Mouse (Mus musculus) hindbrain, embryonic 10.5 days (tissue): ENCODE results near the gene Zdhhc24. TPM values are rescaled to one million over a fixed set of nuclear protein-coding genes. Genes with fewer than 3 reads are reported as not detected.
A peak's percentile ranks its signal among the peaks of the same experiment; 100 is the strongest.
"Not testable (repeated sequence)": the region's sequence is repeated elsewhere in the genome, so short reads cannot be mapped to it uniquely, and the experiment has no call there.

Experiments
- DNase-seq: peaks from one replicate; pipeline ENCODE4 v3.0.0-alpha.2; 2017; ENCODE audit warnings: low spot score
- H3K27ac ChIP-seq: fragments of 300-500 bp; sonication (generic); 2 replicates; pipeline ENCODE4 v1.5.1; 2016; ENCODE audit warnings: mild to moderate bottlenecking, moderate library complexity
- H3K27me3 ChIP-seq: fragments of 300-500 bp; sonication (generic); 2 replicates; pipeline ENCODE4 v1.6.1; 2016; ENCODE audit warnings: mild to moderate bottlenecking; ENCODE audit not compliant: poor library complexity, insufficient read depth, severe bottlenecking
- H3K36me3 ChIP-seq: fragments of 300-500 bp; sonication (generic); 2 replicates; pipeline ENCODE4 v1.6.1; 2016; ENCODE audit warnings: mild to moderate bottlenecking, moderate library complexity
- H3K4me1 ChIP-seq: fragments of 300-500 bp; sonication (generic); replicated peaks from 2 replicates; pipeline ENCODE4 v1.6.1; 2016; ENCODE audit warnings: mild to moderate bottlenecking
- H3K4me3 ChIP-seq: fragments of 300-500 bp; sonication (generic); 2 replicates; pipeline ENCODE4 v1.5.1; 2016; ENCODE audit warnings: mild to moderate bottlenecking, moderate library complexity
- H3K9me3 ChIP-seq: fragments of 300-500 bp; sonication (generic); 2 replicates; pipeline ENCODE4 v1.6.1; 2016; ENCODE audit warnings: mild to moderate bottlenecking, moderate library complexity
- WGBS: fragments of 180-500 bp; shearing (Covaris S2); methylation state at CpG from one replicate; pipeline ENCODE4 v1.1.7; 2016; 5-methylcytosine and 5-hydroxymethylcytosine counted together
- polyA plus RNA-seq: library from polyadenylated mRNA; unstranded; fragments of >200 nt; fragmentation: Nextera tagmentation; extraction: Ambion mirVana; gene quantifications from 2 replicates; pipeline ENCODE4 v1.2.1, GENCODE M21; 2016

The Zdhhc24 gene
- polyA plus RNA-seq, 1 experiment from 2014 or later = 19.5 TPM

DNA sequence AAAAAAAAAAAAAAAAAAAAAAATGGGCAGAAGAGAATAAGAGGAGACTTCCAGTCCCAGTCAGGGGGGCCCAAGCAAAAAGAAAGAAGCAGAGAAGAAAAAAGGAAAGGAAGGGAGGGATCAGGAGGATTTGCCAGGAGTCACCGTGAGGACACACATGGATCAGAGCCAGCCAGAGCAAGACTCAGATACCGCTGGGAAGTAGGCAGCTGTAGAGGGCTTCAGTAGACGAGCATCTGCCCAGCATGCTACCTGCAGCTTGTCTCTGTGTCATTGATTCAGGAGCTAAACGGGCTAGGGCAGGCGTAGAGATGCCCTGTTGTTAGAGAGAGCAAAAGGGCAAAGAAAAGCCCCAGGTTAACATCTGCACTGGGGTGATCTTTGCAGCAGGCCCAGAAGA is 28.2 kb upstream of the Zdhhc24 start:
- WGBS = 48% methylated on average over 5 of the region's 5 CpGs

DNA sequence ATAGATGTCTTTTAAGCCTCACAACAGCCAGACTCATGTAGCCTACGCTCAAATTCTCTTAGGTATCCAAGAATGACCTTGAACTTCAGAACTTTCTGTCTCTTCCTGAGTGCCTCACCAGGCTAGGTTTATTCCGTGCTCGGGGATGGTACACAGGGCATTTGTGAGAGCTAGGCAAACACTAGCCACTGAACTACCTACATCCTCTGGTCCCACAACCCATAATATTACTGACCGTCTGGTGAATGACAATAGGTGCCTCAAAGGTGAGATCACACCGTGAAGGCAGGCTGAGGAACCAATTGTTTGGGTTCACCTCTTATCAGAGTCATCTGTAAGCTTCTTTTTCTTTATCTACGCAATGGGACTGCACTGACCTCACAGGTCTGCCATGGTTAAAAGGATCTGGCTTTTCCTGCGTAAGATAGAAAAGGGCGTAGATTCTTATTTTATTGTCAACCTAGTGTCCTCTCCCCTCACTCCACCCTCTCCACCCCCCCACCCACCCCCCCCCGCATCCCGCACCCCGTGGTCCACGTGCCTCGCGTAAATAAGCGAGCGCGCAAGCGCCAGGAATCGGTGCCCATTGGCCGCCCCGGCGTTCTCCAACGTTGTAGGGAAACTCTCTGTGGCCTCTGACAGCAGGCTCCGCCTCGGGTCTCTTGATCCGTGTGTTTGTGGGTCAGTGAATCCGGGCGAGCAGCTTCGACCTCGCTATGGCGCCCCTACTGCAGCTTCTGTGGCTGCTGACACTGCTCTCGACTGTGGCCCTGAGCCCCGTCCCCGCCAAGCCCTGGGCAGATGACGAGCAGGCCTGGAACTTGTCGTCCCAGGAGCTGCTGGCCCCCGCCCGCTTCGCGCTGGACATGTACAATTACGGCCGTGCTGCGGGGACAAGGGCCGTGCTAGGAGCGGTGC is 23.7 kb upstream of the Zdhhc24 start, which contains the start of gene Ctsf:
Gene Ctsf, plus strand, starts transcription at position 579 of the 918 bp plus-strand sequence.
- no peaks in the 10 kb centered on the region for H3K9me3 ChIP-seq
- 4% methylated on average over 45 of the region's 45 CpGs for WGBS
- H3K4me1 ChIP-seq = peaks cover 24% of the 10 kb centered on the region
- DNase-seq = peak; percentile 89
- H3K27ac ChIP-seq = peak within 1 kb of the TSS; percentile 85
- H3K27me3 ChIP-seq = peaks cover 8% of the 10 kb centered on the region; the same call in 1 of the 2 replicates
- H3K36me3 ChIP-seq = peaks cover 14% of the 10 kb centered on the region
- peak within 1 kb of the TSS; percentile 70 for H3K4me3 ChIP-seq

More for the DNA sequence above, 28.2 kb upstream of the Zdhhc24 start:
- Histone ChIP-seq H3K4me3 (no peak overlapping the region), H3K9me3 (no peaks in the 10 kb centered on the region), H3K27ac (no peak overlapping the region), H3K27me3 (no peaks in the 10 kb centered on the region; the same call in 1 of the 2 replicates), H3K4me1 (peaks cover 13% of the 10 kb centered on the region), H3K36me3 (no peaks in the 10 kb centered on the region)
- no peak for DNase-seq

DNA sequence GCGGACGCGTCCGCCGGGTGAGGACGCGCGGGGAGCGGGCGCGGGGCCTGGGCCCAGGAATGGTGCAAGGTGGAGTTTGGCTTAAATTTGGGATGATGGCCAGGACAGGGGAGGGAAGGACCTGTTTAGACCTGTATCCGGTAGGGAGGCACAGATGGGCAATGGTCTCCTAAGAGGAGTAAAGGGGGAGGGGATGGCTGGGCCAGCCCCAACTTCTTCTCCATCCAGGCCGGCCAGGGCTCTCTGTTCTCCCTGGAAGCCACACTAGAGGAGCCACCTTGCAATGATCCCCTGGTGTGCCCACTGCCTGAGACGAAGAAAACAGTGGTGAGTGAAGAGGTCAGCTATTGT is 23.0 kb upstream of the Zdhhc24 start:
- peak overlapping the region; percentile 85 for H3K27ac ChIP-seq
- H3K9me3 ChIP-seq = no peaks in the 10 kb centered on the region
- peaks cover 18% of the 10 kb centered on the region for H3K36me3 ChIP-seq
- H3K4me1 ChIP-seq = peaks cover 22% of the 10 kb centered on the region
- 2% methylated on average over 14 of the region's 14 CpGs for WGBS
- H3K4me3 ChIP-seq = peak overlapping the region; percentile 70
- peaks cover 8% of the 10 kb centered on the region; the same call in 1 of the 2 replicates for H3K27me3 ChIP-seq
- no peak for DNase-seq

DNA sequence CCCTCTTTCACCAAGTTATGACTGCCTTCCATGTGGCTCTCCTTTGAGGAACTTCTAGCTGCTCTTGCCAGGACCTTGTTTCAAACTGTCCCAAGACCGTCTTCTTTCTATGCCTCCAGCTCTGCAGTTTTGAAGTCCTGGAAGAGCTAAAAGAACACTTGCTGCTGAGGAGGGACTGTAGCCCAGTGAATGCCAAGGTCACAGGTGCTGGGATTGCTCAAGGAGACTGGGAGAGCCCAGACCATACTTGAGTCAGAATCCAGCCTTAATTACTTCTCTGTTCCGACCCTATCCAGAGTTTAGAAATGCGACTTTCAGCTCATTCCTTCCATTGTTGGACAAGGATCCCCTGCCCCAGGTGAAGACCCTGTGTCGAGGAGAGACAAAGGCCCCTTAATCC is 22.5 kb upstream of the Zdhhc24 start:
- 75% methylated on average over 4 of the region's 4 CpGs for WGBS
- peak overlapping the region; percentile 70 for H3K4me3 ChIP-seq
- H3K4me1 ChIP-seq = peaks cover 21% of the 10 kb centered on the region

DNA sequence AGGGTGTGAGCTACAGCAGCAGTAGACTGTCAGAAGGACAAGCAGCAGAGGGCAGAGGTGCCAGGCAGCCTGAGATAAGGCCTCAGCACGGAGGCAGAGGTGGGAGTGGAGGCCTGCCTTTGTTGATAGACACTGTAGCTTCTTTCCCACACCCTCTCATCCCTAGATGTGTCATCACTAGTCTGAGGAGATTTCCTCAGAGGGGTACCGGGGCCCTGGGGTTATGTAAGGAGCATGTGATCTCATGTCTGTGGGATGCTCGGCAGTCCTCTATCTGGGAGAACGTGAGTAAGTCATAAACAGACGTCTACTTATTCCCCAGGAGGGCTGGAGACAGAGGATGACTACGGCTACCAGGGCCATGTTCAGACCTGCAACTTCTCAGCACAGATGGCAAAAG is 19.4 kb upstream of the Zdhhc24 start:
- no peak for DNase-seq
- Histone ChIP-seq H3K4me1 (peaks cover 21% of the 10 kb centered on the region), H3K36me3 (peaks cover 27% of the 10 kb centered on the region), H3K4me3 (no peak overlapping the region), H3K9me3 (no peaks in the 10 kb centered on the region), H3K27me3 (peaks cover 8% of the 10 kb centered on the region; the same call in 1 of the 2 replicates), H3K27ac (no peak overlapping the region)
- WGBS = 80% methylated on average over 6 of the region's 6 CpGs

More for the DNA sequence above, 22.5 kb upstream of the Zdhhc24 start:
- Histone ChIP-seq H3K27me3 (peaks cover 8% of the 10 kb centered on the region; the same call in 1 of the 2 replicates), H3K36me3 (peaks cover 20% of the 10 kb centered on the region), H3K9me3 (no peaks in the 10 kb centered on the region), H3K27ac (no peak overlapping the region)
- no peak for DNase-seq

DNA sequence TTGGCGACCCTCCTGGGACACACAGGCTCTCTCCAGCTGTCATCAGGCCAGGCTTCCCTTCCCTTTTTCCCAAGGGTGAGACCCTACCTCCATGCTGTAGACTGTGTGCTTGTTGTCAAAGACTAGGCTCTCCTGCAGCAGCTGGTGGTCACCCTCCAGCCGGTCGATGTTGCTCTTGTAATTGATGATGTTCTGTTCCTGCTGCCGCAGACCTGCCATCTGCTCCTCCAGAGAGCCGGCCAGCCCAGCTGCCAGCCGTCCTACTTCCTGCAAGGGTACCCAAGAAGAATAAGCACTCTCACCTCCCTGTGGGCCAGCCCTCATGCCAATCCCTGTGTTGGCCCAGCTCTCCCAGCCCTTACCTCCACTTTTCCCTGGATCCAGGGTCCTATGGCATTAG is 15.4 kb upstream of the Zdhhc24 start:
- H3K4me3 ChIP-seq = no peak overlapping the region
- peak; percentile 20 for DNase-seq
- peaks cover 16% of the 10 kb centered on the region for H3K27me3 ChIP-seq
- peaks cover 12% of the 10 kb centered on the region for H3K4me1 ChIP-seq
- H3K9me3 ChIP-seq = no peaks in the 10 kb centered on the region
- 71% methylated on average over 6 of the region's 6 CpGs for WGBS
- H3K27ac ChIP-seq = no peak overlapping the region
- H3K36me3 ChIP-seq = peaks cover 22% of the 10 kb centered on the region

DNA sequence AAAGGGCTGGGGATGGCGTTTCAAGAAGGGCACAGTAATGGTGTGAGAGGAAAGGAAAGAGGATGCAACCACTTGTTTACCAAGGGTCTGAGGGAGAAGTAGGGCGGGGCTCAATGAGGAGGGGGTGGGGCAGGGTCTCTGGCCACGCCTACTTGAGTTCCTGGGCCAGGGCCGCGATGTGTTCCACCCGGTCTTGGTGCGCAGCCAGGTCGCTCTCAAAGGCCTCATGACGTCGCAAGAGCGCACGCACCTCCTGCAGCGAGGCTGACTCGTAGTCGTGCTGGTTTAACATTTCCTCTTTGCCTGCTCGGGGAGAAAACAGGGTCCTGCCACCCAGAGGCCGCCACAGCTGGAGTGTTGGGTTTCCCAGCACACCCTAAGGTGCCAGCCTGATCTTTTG is 13.3 kb upstream of the Zdhhc24 start:
- Histone ChIP-seq H3K9me3 (no peaks in the 10 kb centered on the region), H3K4me1 (peaks cover 13% of the 10 kb centered on the region), H3K27me3 (peaks cover 16% of the 10 kb centered on the region), H3K4me3 (peak overlapping the region; percentile 23; the same call in 1 of the 2 replicates), H3K36me3 (peaks cover 12% of the 10 kb centered on the region; the same call in 1 of the 2 replicates), H3K27ac (no peak overlapping the region)
- no peak for DNase-seq
- WGBS = 8% methylated on average over 17 of the region's 17 CpGs

DNA sequence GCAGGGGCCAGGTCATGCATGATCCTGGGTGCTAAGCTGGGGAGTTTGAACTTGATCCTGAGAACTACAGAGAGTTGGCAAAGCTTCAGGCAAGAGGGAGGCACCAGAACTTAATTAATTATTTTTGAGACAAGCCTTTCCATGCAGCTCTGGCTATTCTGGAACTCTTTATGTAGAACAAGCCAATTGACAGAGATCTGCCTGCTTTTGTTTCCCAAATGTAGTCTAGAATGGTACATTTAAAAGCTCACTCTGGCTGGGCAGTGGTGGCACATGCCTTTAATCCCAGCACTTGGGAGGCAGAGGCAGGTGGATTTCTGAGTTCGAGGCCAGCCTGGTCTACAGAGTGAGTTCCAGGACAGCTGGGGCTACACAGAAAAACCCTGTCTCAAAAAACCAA is 3.9 kb upstream of the Zdhhc24 start:
- H3K27ac ChIP-seq, H3K36me3 ChIP-seq, DNase-seq, H3K4me3 ChIP-seq, H3K9me3 ChIP-seq: not testable (repeated sequence)
- peaks cover 12% of the 10 kb centered on the region for H3K27me3 ChIP-seq
- 84% methylated on average over 1 of the region's 1 CpGs for WGBS
- H3K4me1 ChIP-seq = peaks cover 34% of the 10 kb centered on the region

DNA sequence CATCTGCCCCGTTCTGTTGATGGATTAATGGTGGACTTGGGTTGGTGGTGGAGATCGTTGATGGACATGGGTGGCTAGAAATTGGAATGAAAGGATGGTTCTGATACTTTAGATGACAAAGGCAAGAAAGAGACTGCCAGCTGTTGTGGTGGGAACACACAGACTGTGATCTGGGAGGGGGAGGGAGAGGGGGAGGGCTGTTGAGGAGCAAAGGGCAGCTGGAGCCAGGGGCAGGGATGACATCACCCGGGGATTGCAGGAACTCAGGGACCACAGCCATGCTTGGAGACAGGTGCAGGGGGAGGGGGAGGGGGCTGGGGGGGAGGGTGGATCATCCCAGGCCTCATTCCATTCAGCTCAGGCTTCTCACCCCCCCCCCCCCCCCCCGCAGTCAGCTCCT is 2.2 kb upstream of the Zdhhc24 start:
- DNase-seq = no peak
- H3K9me3 ChIP-seq = no peaks in the 10 kb centered on the region
- H3K27ac ChIP-seq = no peak overlapping the region
- peaks cover 12% of the 10 kb centered on the region for H3K27me3 ChIP-seq
- H3K36me3 ChIP-seq = no peaks in the 10 kb centered on the region
- no peak overlapping the region for H3K4me3 ChIP-seq
- H3K4me1 ChIP-seq = peaks cover 38% of the 10 kb centered on the region
- 73% methylated on average over 3 of the region's 4 CpGs for WGBS

DNA sequence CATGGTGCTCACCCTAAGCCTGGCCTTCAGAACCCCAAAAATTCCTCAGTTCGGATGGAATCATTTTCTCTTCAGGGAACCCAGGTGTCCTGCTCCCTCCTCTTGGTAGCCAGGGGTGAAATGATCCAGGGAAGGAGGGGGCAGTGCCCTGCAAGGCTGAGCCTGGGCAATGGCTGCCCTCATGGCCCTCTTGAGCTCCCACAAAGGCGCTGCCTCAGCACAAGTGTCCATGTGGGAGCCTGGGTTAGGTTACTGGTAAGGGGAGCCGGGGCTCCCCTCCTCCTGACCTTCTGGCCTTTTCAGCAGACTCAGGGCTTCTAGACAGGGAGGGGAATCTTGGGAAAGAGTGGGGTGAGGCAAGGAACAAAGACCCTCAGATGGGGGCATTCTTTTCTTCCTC is 1.7 kb upstream of the Zdhhc24 start:
- no peaks in the 10 kb centered on the region for H3K36me3 ChIP-seq
- peak overlapping the region; percentile 88 for H3K27ac ChIP-seq
- DNase-seq = no peak
- H3K9me3 ChIP-seq = no peaks in the 10 kb centered on the region
- 62% methylated on average over 3 of the region's 3 CpGs for WGBS
- peaks cover 38% of the 10 kb centered on the region for H3K4me1 ChIP-seq
- H3K27me3 ChIP-seq = peaks cover 12% of the 10 kb centered on the region
- H3K4me3 ChIP-seq = peak overlapping the region; percentile 95; the same call in 1 of the 2 replicates

DNA sequence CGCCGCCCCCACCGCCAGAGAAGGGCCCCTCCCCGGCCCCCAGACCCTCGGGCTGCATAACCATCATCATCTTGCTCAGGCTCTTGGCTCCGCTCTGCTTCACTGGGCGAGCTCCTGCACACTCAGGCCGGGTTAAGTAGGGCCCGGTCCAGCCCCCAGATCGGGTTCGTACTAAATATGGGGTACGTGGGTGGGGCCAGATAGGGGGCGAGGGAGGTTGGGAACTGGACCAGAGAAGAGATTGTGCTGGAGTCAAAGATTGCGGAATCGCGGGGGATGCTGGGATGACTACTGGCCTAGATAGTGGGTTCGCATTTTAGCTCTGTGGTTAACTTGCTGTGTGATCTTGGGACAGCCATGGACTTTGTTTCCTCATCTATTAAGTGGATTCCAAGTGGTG is 683 bp upstream of the Zdhhc24 start, which contains the start of gene Actn3:
Gene Actn3, minus strand, starts transcription at position 125 of the 400 bp plus-strand sequence.
- Histone ChIP-seq H3K27me3 (peaks cover 12% of the 10 kb centered on the region), H3K36me3 (no peaks in the 10 kb centered on the region), H3K27ac (peak within 1 kb of the TSS; percentile 88), H3K4me1 (peaks cover 38% of the 10 kb centered on the region), H3K9me3 (no peaks in the 10 kb centered on the region), H3K4me3 (peak within 1 kb of the TSS; percentile 95)
- DNase-seq = no peak
- 2% methylated on average over 17 of the region's 17 CpGs for WGBS

DNA sequence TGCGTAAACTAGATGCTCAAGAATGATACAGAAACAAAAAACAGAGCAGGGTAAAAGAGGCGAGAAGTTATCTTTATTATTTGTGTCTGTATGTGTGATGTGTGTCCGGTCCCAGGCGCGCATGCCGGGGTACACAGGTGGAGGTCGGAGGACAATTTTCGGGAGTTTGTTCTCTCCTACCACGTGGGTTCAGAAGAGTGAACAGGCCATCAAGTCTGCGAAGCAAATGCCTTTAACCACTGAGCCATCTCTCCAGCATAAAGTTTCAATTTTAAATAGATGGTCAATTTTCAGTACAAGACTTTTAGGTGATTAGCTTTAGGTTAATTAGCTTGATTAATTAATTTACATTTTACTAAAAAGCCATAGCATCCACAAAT is 846 bp downstream of the Zdhhc24 start:
- WGBS = 71% methylated on average over 10 of the region's 10 CpGs
- Histone ChIP-seq H3K9me3 (no peaks in the 10 kb centered on the region), H3K27me3 (peaks cover 12% of the 10 kb centered on the region), H3K4me1 (peaks cover 38% of the 10 kb centered on the region), H3K27ac (peak overlapping the region; percentile 88), H3K36me3 (peaks cover 9% of the 10 kb centered on the region), H3K4me3 (peak overlapping the region; percentile 95)
- DNase-seq = no peak

DNA sequence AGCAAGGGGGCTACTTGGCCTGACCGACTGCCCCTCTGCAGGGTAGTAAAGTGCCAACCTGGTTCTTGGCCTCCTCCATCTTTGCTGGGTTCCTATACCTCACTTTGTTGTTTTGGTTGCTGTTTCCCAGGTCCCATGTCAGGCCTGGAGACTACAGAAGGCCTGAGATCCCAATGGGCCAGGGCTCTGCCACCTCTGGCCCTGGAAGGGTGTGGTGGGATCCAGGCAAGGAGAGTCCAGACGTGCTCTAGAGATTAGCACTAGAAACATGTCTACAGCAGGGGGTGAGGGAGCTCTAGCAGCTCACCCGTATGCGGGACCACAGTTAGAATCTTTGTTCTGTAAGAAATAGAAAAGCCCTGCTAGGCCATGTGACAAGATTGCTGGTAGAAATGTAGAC is 5.5 kb downstream of the Zdhhc24 start:
- peaks cover 14% of the 10 kb centered on the region for H3K4me1 ChIP-seq
- H3K27ac ChIP-seq = no peak overlapping the region
- peaks cover 10% of the 10 kb centered on the region for H3K36me3 ChIP-seq
- H3K4me3 ChIP-seq = no peak overlapping the region
- H3K9me3 ChIP-seq = no peaks in the 10 kb centered on the region
- no peaks in the 10 kb centered on the region for H3K27me3 ChIP-seq
- 85% methylated on average over 4 of the region's 4 CpGs for WGBS
- no peak for DNase-seq
